Mouse (Mus musculus): Measurements from ENCODE around the gene Tfb2m. TPM values are rescaled to one million over a fixed set of nuclear protein-coding genes. Genes with fewer than 3 reads are reported as not detected.

Gene Tfb2m
- polyA plus RNA-seq, 1 experiment from 2014 or later, result 18.2 TPM

Other genes starting within 250 kb of the Tfb2m start
- 17.8 and 18.0 TPM in 2 replicates for gene Smyd3, start 28.2 kb downstream of the Tfb2m start, polyA plus RNA-seq (2016; fragmentation: Nextera tagmentation; extraction: Ambion mirVana)
- gene Cnst, start 103 bp upstream of the Tfb2m start, polyA plus RNA-seq (2016; fragmentation: Nextera tagmentation; extraction: Ambion mirVana), result 21.4 and 21.6 TPM in 2 replicates
- 88.0 and 92.3 TPM in 2 replicates for gene Sccpdh, start 121.9 kb upstream of the Tfb2m start, polyA plus RNA-seq (2016; fragmentation: Nextera tagmentation; extraction: Ambion mirVana)
- not detected in 2 replicates for gene Kif28, start 199.0 kb upstream of the Tfb2m start, polyA plus RNA-seq (2016; fragmentation: Nextera tagmentation; extraction: Ambion mirVana)

Data from hindbrain, embryonic 10.5 days (tissue).